Mouse (Mus musculus): Measurements from ENCODE around the gene Mlec.
"Not testable (repeated sequence)": the region's sequence is repeated elsewhere in the genome, so short reads cannot be mapped to it uniquely, and the experiment has no call there.

GRCm38 (mm10) chr5:115161940-115162279 is 3.9 kb upstream of the Mlec start:
- TF ChIP-seq CTCF, EP300 (IDR thresholded peaks at IDR 0.05): not testable (repeated sequence)

Measured in lung, postnatal 0 days (tissue).